Mouse (Mus musculus) C2C12 (cell line): ENCODE data around the gene Lrp6. TPM values are rescaled to one million over a fixed set of nuclear protein-coding genes. Genes with fewer than 3 reads are reported as not detected.

Source experiments
- H3K27me3 ChIP-seq: one replicate; pipeline ENCODE4 v1.6.1; 2011; ENCODE audit not compliant: control insufficient read depth, insufficient read depth, insufficient read length
- H3K36me3 ChIP-seq: one replicate; pipeline ENCODE4 v1.6.1; 2011; ENCODE audit not compliant: control insufficient read depth, insufficient read depth
- H3K4me3 ChIP-seq: one replicate; pipeline ENCODE4 v1.5.1; 2011; ENCODE audit warnings: mild to moderate bottlenecking, control low read depth; ENCODE audit not compliant: poor library complexity, insufficient read depth, severe bottlenecking
- H3K79me2 ChIP-seq: one replicate; pipeline ENCODE4 v1.6.1; 2011; ENCODE audit not compliant: control insufficient read depth, insufficient read depth
- H3K79me3 ChIP-seq: one replicate; pipeline ENCODE4 v1.6.1; 2011; ENCODE audit warnings: low read depth, control low read depth
- H3ac ChIP-seq: one replicate; pipeline ENCODE3; 2011; ENCODE audit warnings: low read depth; ENCODE audit not compliant: control insufficient read depth, insufficient read length
- CEBPB ChIP-seq: IDR thresholded peaks from one replicate; pipeline ENCODE4 v1.6.1; 2011; ENCODE audit warnings: low read depth, mild to moderate bottlenecking, control low read depth, moderate library complexity
- CTCF ChIP-seq: IDR thresholded peaks from one replicate; pipeline ENCODE4 v1.5.1; 2011; ENCODE audit not compliant: control insufficient read depth, insufficient read depth, insufficient read length
- FOSL1 ChIP-seq: IDR thresholded peaks from one replicate; pipeline ENCODE4 v1.8.0; 2011; ENCODE audit warnings: mild to moderate bottlenecking, low read length; ENCODE audit not compliant: poor library complexity, insufficient read depth, severe bottlenecking
- MAX ChIP-seq: IDR thresholded peaks from one replicate; pipeline ENCODE4 v1.6.1; 2011; ENCODE audit warnings: mild to moderate bottlenecking, control low read depth
- MYOD1 ChIP-seq: IDR thresholded peaks from one replicate; pipeline ENCODE4 v1.6.1; 2011; ENCODE audit warnings: low read depth; ENCODE audit not compliant: control insufficient read depth, insufficient read length
- MYOG ChIP-seq: IDR thresholded peaks from one replicate; pipeline ENCODE4 v1.6.1; 2011; ENCODE audit not compliant: control insufficient read depth, insufficient read length; ENCODE audit errors: extremely low read depth
- USF1 ChIP-seq: IDR thresholded peaks from one replicate; pipeline ENCODE4 v1.6.1; 2011; ENCODE audit warnings: low read depth, mild to moderate bottlenecking, control low read depth, moderate library complexity
- polyA plus RNA-seq: library from polyadenylated mRNA; unstranded; fragments of >200 nt; fragmentation: generic; extraction: Trizol; gene quantifications from one replicate; pipeline ENCODE4 v1.2.1, GENCODE M21; 2012; ENCODE audit warnings: missing spikeins

Lrp6 gene
- polyA plus RNA-seq, 1 experiment = 5.9 TPM

DNA sequence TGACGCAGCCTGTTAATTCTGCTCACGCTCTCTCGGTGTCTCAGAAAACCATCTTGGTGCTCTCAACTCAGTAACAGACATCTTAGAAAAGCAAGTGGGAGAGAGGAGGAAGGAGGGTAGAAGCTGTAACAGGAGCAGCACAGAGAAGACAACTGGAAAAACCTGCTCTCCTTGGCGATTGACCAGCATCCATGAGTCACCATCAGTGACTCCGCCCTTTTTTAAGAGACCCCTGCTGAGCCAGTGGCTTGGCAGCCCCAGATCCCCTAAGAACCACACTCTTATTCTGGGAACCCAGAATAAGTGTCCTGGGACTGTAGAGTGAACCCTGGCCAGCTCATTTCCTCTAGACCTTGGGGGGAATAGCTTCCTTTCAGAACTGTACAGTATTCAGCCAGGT, 159.5 kb downstream of the Lrp6 start:
- Histone ChIP-seq H3ac (no peak overlapping the region), H3K79me3 (no peaks in the 10 kb centered on the region), H3K27me3 (no peaks in the 10 kb centered on the region), H3K36me3 (no peaks in the 10 kb centered on the region), H3K79me2 (no peaks in the 10 kb centered on the region), H3K4me3 (no peak overlapping the region)
- TF ChIP-seq MAX = no peak
- no peak for TF ChIP-seq MYOD1
- no peak for TF ChIP-seq CEBPB
- TF ChIP-seq MYOG = no peak
- TF ChIP-seq FOSL1 = no peak
- TF ChIP-seq CTCF = no peak
- TF ChIP-seq USF1 = no peak

DNA sequence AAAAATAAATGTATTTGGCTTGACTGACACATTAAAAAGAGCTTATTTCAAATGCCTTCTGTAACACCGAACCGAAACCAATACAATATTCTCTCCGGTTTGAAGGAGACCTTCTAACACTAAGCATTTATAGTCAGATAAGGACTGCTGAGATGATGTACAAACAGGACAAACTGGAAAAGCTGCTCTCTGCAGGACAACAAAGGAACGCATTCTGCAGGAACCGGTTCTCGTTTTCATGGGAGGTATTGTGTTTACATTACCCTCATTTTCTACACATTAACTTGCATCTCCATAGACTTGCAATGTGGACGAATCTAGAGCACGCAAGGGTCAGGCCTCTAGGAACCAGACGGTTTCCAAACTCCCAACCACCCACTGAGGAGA, 163.1 kb downstream of the Lrp6 start:
- Histone ChIP-seq H3K79me3 (no peaks in the 10 kb centered on the region), H3K4me3 (no peak overlapping the region), H3K36me3 (no peaks in the 10 kb centered on the region), H3ac (no peak overlapping the region), H3K79me2 (no peaks in the 10 kb centered on the region), H3K27me3 (no peaks in the 10 kb centered on the region)
- TF ChIP-seq CEBPB (no peak), CTCF (no peak), FOSL1 (no peak), MYOG (no peak), MAX (no peak), USF1 (no peak), MYOD1 (no peak)

DNA sequence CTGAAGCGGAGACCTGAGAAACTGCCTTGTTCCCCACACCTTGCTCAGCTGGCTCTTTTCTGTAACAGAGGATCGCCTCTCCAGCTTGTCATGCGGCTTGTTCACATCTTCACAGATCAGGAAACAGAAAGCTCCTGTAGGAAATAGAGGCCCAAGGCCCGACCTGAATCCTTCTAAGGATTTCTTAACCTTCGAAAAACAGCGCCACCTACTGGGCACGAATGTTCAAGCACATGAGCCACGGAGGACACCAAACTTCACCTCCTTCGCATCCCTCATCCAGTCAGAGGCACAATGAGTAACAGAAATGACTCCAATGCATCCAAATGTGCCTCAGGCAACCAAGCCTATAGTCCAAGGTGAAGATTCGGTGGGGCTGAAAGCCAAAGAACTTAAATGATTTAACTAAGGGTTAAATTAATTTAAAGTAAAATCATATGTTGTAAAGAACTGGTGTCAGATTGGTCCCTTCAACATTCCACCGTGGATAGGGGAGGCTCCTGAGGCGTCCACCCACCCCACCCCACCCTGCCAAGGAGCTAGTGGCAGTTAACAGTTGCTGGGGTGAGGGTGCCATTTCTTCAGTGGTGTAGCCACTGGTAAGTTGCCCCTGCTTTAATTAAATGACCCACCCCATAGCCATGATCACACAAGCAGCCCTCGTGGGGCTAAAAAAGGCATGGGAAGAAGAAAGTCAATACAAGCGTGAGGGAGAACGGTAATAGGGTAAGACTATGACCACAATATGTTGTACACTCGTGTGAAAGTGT, 163.7 kb downstream of the Lrp6 start:
- no peaks in the 10 kb centered on the region for H3K79me2 ChIP-seq
- no peaks in the 10 kb centered on the region for H3K27me3 ChIP-seq
- H3K36me3 ChIP-seq = no peaks in the 10 kb centered on the region
- no peak overlapping the region for H3K4me3 ChIP-seq
- no peak overlapping the region for H3ac ChIP-seq
- H3K79me3 ChIP-seq = no peaks in the 10 kb centered on the region
- TF ChIP-seq USF1 = no peak
- no peak for TF ChIP-seq FOSL1
- no peak for TF ChIP-seq MYOG
- TF ChIP-seq CEBPB = no peak
- TF ChIP-seq MYOD1 = no peak
- no peak for TF ChIP-seq CTCF

Other genes starting within 250 kb of the Lrp6 start
- gene Bcl2l14, start 170.6 kb downstream of the Lrp6 start, polyA plus RNA-seq = not detected
- gene Mansc1, start 65.5 kb upstream of the Lrp6 start, polyA plus RNA-seq = not detected
- 6.0 TPM for gene Borcs5, start 72.5 kb upstream of the Lrp6 start, polyA plus RNA-seq
- 3.3 TPM for gene Dusp16, start 225.7 kb upstream of the Lrp6 start, polyA plus RNA-seq